Mouse (Mus musculus): ENCODE measurements around the gene Mrc2.

The Mrc2 gene

GRCm38 (mm10) chr11:105311291-105311975 lies 19.0 kb downstream of the Mrc2 start:
- DNase-seq (ENCODE audit: low read depth, low spot score), result peak; percentile 54

- DNase-seq (ENCODE audit: low read depth, low spot score), result peak; percentile 65
Observed at GRCm38 (mm10) chr11:105312311-105312942, 20.0 kb downstream of the Mrc2 start.

- peak; percentile 47 for DNase-seq (ENCODE audit: low read depth, low spot score)
Observed at GRCm38 (mm10) chr11:105312972-105313632, 20.7 kb downstream of the Mrc2 start.

- no peak for DNase-seq (ENCODE audit: low read depth, low spot score)
Observed at GRCm38 (mm10) chr11:105313633-105314014, 21.2 kb downstream of the Mrc2 start.

GRCm38 (mm10) chr11:105315296-105315695 lies 22.9 kb downstream of the Mrc2 start:
- no peak for DNase-seq (ENCODE audit: low read depth, low spot score)

GRCm38 (mm10) chr11:105316121-105316520 lies 23.7 kb downstream of the Mrc2 start:
- no peak for DNase-seq (ENCODE audit: low read depth, low spot score)

- peak; percentile 38 for DNase-seq (ENCODE audit: low read depth, low spot score)
Observed at GRCm38 (mm10) chr11:105317769-105318168, 25.3 kb downstream of the Mrc2 start.

- DNase-seq (ENCODE audit: low read depth, low spot score), result no peak
Observed at GRCm38 (mm10) chr11:105321090-105321489, 28.6 kb downstream of the Mrc2 start.

GRCm38 (mm10) chr11:105323530-105323929 lies 31.1 kb downstream of the Mrc2 start:
- no peak for DNase-seq (ENCODE audit: low read depth, low spot score)

- DNase-seq (ENCODE audit: low read depth, low spot score), result no peak
Observed at GRCm38 (mm10) chr11:105327101-105327500, 34.7 kb downstream of the Mrc2 start.

- peak; percentile 47 for DNase-seq (ENCODE audit: low read depth, low spot score)
Observed at GRCm38 (mm10) chr11:105329962-105330361, 37.5 kb downstream of the Mrc2 start.

- no peak for DNase-seq (ENCODE audit: low read depth, low spot score)
Observed at GRCm38 (mm10) chr11:105331129-105331528, 38.7 kb downstream of the Mrc2 start.

GRCm38 (mm10) chr11:105331732-105332131 lies 39.3 kb downstream of the Mrc2 start:
- no peak for DNase-seq (ENCODE audit: low read depth, low spot score)

GRCm38 (mm10) chr11:105332468-105332867 lies 40.0 kb downstream of the Mrc2 start:
- DNase-seq (ENCODE audit: low read depth, low spot score), result peak; percentile 73

GRCm38 (mm10) chr11:105333867-105334670 lies 41.6 kb downstream of the Mrc2 start:
- DNase-seq (ENCODE audit: low read depth, low spot score), result no peak

- no peak for DNase-seq (ENCODE audit: low read depth, low spot score)
Observed at GRCm38 (mm10) chr11:105338596-105339390, 46.4 kb downstream of the Mrc2 start.

- DNase-seq (ENCODE audit: low read depth, low spot score), result peak; percentile 60
Observed at GRCm38 (mm10) chr11:105345284-105345683, 52.8 kb downstream of the Mrc2 start.

- DNase-seq (ENCODE audit: low read depth, low spot score), result peak; percentile 94
Observed at GRCm38 (mm10) chr11:105347162-105348161, 55.0 kb downstream of the Mrc2 start.

- DNase-seq (ENCODE audit: low read depth, low spot score), result no peak
Observed at GRCm38 (mm10) chr11:105348495-105348982, 56.1 kb downstream of the Mrc2 start.

All from brain, adult 2 months (tissue).